Mouse (Mus musculus) ES-Bruce4 (cell line): ENCODE measurements around the gene Clrn1.

ENCODE experiments used
- CTCF ChIP-seq: IDR thresholded peaks from one replicate; pipeline ENCODE4 v1.8.1; 2011; ENCODE audit warnings: low read depth, low read length
- POLR2A ChIP-seq: IDR thresholded peaks from one replicate; pipeline ENCODE4 v1.8.1; 2011; ENCODE audit warnings: low read length; ENCODE audit not compliant: insufficient read depth

DNA sequence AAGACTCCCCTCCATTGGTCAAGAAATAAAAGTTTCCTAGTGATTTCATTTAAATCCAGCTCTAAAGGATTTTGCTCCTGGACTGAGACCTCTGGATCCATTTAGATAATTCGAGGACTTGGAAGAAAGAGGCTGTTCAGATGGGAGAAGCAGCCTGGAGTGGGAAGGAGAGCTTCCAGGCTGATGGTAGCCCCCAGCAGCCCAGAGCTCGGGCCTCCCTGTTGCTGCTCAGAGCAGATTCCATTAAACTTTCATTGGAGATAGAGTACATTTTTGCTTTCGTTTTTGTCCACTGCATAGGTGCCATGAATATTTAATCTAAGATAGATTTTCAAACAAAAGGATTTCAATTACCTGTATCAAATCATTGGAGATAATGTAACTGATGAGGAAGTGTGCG lies 62.9 kb downstream of the Clrn1 start, which contains the start of gene Mindy4b-ps:
- TF ChIP-seq CTCF (no peak), POLR2A (no peak)
